Mouse (Mus musculus): ENCODE results near the gene Scamp2. TPM values are rescaled to one million over a fixed set of nuclear protein-coding genes. Genes with fewer than 3 reads are reported as not detected.
A peak's percentile ranks its signal among the peaks of the same experiment; 100 is the strongest.

Scamp2 gene
- 58.4 and 65.2 TPM in 2 replicates for polyA plus RNA-seq (2015; fragmentation: Nextera tagmentation; extraction: Ambion mirVana)

DNA sequence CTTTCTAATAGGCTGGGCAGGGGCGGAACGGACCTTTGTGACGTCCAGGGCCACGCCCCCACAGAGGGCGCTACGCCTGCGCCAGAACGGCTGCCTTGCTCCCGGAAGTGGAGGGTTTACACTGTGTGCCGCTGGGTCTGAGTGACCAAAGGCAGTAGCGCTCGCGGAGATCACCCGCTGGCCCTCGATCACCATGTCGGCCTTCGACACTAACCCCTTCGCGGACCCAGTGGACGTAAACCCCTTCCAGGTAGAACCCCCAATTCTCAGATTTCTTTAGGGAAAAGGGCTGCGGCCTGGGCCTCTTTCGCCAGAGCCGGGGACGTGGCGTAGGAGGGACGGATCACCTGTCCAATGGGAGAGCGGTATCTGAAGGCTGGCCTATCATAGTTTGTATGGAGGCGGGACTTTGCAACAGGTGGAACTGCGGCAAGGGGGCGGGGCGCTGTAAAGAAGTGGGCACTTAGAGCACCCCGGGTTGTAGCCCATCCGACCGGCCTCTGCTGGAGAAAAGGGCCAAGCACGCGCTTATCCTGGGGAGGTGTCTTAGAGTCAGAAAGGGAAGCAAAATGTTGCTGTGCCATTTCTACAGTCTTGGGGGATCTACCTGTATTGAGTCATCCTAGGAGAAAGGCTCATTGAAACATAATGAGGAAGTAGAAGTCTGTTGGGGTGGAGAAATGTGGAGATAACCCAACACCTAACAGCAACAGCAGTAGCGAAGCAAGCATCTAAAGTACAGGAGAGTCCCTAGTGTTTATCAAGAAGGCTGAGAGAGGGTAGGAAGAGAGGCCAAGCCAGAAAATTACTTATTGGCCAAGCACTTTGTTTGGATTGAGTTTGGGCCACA, at the start of gene Scamp2:
Gene Scamp2 (plus strand): TSS at position 83 of the 850 bp plus-strand sequence.
- DNase-seq (ENCODE audit: low spot score): peak; percentile 89

DNA sequence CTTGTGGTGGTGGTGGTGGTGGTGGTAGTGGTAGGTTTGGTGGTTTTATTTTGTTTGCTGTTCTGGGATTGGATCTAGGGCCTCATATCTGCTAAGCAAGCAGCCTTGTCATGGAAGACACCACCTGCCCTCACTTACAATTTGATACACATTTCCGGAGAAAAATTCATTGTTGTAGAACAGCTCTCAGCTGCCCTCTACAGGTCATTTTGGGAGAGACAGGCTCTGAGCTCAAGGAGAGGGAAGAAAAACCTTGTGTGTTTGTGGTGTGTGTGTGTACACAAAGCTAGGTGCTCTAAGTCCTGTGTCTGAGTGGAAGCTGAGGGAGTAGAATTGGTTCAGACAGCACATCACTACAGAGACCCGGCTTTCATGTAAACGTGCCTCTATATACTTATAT, 43.6 kb upstream of the Scamp2 start:
- DNase-seq (ENCODE audit: low spot score): peak; percentile 85

DNA sequence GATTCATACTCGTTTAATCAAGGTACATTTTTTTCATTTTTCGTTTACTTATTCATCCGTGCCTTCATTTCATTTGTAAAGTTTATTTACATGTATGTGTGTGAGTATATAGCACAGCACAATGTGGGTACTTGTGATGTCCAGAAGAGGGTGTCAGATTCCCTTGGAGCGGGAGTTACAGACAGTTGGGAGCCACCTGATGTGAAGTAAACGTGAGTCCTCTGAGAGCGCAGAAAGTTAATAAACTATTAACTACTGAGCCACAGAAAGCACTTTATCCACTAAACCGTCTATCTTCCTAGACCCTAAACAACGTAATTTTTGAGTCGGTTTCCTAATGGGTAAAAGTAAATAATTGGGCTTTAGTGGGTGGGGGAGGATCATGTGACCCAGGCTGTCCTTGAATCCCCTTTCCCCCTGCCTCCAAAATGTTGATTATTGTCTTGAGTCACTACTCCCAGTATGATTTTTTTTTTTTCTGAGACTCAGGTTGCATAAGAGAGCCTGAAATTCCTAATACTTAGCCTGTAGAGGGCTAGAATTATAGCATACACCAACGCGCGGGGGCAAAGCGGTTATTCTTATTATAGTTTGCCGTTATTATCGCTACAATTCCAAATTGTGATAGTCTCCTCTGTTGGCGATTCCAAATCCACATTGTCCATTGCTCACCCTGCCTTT, 40.2 kb upstream of the Scamp2 start:
- DNase-seq (ENCODE audit: low spot score): no peak

DNA sequence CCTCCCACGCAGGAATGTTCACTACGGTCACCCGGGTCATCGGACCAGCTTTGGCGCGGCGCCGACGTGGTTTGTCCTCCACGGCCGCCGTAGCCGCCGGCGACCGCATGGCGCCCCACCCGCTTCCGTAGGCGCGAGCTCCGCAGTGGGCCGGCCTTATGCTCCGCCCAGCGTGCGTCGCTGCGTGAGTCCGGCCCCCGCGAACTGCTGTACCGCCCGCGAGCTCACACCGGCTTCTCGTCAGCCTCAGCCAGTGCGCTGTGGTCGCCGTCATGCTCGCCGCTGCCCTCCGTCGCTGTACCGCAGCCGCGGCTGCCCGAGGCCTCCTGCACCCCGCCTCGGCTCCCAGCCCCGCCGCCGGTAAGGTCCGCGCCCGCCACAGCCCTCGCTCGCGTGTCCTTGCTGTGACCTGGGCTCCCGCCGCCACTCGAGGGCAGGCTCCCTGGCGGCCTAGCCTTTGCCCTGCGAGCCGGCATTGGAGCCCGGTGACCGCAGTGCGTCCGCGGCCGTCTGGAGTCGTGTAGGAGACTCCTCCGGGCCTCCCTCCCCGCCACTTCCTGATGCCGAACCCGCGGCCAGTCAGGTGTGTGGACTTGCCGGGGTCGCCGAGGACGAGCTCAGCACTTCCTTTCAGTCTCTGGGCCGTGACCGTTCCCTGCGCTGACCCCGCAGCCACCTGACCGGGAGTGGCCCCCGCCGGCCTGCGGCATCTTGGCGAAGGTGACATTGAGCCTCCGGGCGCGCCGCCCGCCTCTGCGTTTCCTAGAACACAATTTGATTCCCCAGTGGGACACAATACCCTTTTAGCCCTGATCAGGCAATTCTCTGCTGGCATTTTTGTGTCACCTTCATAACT, 39.5 kb upstream of the Scamp2 start, which contains the start of gene Cox5a:
Gene Cox5a (plus strand): TSS at position 219 of the 856 bp plus-strand sequence.
- DNase-seq (ENCODE audit: low spot score): peak; percentile 91

DNA sequence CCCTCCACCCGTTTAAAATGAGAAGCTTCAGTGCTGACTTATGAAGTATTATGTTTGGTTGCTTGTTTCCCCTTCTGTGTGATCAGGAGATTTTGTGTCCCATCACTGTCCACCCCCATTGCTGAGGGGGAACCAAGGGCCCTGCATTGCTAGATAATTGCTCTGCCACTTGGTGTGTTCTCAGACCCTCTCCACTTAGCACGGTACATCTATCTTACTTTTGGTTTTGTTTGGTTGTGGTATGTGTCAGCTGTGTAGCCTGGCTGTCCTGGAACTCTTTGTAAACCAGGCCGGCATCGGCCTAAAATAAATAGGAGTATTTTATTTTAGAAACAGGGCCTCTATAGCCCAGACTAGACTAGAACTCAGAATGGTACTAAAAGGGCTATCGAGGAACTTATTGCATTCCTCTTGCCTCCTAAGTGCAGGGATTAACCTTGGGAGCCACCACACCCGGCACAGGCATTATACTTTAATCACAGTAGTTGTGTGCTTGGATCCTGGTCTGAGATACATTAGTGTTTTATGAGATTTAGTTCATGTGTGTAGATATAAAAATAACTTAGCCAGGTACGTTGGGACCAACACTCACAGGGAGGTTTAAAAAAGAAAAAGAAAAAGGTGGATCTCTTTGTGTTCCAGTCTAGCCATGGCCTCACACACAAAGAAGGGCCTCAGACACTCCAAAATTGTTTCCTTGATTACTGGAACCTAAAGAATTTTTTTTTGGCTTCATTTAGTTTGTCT, 38.5 kb upstream of the Scamp2 start:
- DNase-seq (ENCODE audit: low spot score): no peak

DNA sequence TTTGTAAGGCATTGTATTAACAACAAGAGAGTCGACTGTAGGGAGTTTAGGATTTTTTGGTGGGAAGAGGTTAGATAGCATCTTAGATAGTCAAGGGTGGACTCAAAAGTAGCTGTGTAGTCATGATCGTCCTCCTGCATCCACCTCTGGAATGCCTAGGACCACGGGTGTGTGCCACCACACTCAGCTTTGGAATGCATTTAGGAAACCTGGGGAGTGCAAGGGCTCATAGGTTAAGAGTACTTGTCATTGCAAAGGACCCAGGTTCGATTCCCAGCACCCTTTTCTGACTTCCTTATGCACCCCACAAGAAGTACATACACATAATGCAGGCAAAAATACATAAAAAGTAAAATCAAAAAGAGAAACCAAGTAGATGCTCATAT, 37.9 kb upstream of the Scamp2 start:
- DNase-seq (ENCODE audit: low spot score): no peak

DNA sequence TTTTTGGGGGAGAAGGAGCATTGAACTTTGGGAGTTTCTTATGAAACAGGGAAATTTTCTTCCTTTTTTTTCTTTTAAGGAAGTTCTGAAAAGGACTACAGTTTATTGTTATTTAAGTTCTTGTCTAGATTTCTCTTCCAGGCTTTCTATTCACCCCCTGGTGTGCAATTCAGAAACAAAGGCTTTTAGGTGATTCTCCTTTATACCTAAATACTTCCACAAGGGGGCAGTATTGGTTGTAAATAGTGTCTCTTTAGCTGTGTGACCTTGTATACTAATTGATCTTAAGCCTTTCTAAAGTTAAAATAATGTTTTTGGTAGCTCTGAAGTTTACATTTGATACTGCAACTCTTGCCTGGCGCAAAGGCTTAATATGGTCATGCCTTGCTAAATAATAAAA, 37.0 kb upstream of the Scamp2 start:
- peak; percentile 81 for DNase-seq (ENCODE audit: low spot score)

DNA sequence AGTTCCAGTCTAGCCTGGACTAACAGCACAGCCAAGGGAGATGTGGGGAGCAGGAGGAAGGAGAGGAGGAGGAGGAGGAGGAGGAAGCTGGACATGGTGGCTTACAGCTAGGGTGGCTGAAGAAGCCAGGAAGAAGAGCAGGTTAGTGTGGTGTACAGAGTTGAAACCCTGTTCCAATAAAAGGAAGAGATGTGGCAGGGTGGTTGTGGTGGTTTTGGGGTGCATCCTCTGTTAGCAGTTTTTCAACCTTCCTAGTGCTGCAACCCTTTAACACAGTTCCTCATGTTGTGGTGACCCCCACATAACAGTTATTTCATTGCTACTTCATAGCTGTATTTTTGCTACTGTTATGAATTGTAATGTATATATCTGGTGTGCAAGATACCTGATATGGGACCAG, 36.3 kb upstream of the Scamp2 start:
- DNase-seq (ENCODE audit: low spot score): no peak

DNA sequence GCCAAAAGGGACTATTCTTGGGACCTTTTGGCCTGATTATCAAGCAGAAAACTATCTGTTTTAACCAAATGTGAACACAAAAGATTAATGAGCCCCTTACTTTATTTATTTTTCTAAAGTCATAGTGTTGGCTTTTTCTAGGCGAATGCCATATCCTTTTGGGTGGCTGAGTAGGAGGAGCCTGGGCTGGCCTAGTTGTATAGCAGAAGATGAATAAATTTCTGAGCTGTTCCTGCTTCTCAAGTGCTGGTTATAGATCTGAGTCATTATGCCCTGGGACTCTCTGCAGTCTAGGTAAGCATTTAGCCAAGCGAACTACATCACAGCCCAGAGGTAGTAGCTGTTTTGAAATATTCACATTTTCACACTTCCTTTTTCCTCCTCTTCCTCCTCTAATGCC, 35.2 kb upstream of the Scamp2 start:
- no peak for DNase-seq (ENCODE audit: low spot score)

DNA sequence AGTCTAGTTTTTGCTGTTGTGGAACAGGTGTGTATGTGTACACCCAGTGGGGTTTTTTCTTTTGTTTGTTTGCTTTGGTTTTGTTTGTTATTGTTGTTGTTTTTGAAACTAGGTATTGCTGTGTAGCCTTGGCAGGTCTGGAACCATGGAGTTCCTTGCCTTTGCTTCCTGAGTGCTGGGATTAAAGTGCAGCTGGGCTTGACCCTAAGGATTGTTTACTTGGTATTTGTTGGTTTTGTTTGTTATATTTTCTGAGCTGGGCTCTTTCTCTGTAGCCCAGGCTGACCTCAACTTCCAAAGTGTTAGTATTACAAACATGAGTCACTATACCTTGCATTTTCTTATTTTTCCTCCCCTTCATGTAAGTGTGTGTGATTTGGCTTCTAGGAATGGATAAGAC, 34.3 kb upstream of the Scamp2 start:
- no peak for DNase-seq (ENCODE audit: low spot score)

DNA sequence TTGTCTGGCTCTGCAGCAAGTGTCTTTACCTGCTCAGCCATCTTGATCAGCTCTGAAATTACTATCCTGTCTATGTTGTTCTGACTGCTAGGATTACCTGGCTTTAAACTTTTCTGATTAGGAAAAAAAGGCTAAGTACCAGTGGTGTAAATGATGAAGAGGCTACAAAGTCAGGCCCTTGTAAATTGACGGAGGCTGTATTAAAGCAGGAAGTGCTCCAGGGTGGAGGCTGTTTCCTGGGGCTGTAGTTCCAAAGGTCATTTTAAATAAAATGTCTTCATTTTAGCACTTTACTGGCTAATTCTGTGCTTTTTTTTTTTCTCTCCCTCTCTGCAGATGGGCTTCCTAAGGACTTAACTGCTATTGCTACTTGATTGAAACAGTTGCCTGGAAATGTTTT, 28.8 kb upstream of the Scamp2 start:
- DNase-seq (ENCODE audit: low spot score): no peak

DNA sequence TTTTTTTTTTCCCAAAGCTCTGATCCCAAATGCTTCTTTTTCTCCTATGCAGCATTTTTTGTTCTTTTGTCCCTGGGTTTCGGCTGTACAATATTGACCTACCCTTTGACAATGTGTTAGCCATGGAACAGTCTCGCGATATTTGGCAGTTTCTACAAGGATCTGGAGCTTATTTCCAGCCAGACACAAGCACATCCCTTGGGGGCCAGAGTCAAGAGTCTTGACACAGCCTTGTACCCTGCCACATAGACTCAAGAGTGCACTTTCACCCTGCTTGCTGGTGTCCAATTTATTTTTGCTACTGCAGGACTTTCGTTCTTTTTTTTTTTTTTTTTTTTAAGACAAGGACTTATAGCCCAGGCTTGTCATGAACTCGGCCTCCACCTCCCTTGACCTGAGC, 24.4 kb upstream of the Scamp2 start:
- DNase-seq (ENCODE audit: low spot score): no peak

DNA sequence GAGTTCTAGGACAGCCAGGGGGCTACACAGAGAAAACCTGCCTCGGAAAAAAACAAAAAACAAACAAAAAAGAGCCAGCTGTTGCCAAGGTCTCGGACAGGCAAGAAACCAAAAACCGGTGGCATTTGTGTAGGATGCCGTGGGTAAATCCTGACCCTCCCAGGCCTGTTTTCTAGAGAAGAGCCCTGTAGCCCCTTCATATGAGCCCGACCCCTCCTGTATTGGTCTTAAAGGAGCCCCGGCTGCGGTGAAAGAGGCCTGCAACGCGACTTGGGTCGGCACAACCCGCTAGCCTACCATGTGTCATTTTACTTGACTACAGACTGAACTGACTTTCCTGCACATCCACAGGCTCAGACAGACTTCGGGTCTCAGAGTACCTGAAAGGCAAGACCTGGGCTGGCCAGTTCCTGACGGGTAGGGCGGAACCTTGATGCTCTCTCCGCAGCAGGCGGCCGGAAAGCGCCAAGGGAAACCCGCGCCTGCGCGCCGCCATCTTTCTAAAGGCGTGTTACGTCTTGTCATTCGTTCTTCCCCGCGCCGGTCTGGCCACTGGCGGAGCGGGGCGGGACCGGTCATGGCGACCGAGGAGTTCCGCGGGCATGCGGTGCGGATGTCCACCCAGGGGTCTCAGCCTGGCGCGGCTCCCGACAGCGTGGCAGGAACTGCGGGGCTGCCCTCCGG, 23.6 kb upstream of the Scamp2 start, which contains the start of gene Fam219b:
Gene Fam219b (plus strand): TSS at position 485 of the 684 bp plus-strand sequence.
- DNase-seq (ENCODE audit: low spot score): peak; percentile 87

DNA sequence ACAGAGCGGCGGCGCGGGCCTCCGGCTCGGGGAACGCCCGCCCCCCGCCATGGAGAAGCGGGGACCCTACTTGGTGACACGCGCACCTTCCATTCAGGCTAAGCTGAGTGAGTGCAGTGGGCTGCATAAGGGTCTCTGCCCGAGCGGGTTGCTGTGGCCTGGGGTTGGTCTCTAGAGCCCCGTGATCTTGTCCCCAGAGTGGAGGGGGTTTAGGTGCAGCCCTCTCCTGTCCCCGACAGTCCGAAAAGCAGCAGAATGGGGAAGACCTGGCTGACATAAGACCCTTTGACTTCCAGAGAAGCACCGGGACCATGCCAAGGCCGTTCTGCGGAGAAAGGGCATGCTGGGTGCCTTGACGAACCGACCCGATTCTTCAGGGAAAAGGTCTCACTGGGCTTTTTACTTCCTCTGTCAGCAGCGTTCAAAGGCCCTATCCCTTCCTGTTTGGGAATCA, 23.0 kb upstream of the Scamp2 start:
- DNase-seq (ENCODE audit: low spot score): no peak

DNA sequence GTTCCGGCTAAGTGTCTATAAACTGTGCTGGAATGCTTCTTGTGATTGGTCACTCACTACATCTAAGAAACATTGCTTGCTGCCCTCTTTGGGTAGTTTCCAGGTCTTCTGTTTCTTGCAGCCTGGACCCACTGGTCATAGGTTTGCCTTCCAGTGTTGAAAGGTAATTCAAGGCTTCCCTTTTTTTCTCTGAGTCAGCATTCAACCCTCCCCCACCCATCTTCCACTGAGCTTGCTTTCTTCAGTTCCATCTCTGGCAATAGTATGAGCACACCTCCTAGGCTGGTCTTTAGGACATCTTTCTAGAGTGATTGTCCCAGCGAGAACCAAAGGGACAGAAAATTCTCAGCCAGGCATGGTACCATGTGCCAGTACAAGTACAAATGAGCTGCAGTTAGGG, 21.2 kb upstream of the Scamp2 start:
- no peak for DNase-seq (ENCODE audit: low spot score)

DNA sequence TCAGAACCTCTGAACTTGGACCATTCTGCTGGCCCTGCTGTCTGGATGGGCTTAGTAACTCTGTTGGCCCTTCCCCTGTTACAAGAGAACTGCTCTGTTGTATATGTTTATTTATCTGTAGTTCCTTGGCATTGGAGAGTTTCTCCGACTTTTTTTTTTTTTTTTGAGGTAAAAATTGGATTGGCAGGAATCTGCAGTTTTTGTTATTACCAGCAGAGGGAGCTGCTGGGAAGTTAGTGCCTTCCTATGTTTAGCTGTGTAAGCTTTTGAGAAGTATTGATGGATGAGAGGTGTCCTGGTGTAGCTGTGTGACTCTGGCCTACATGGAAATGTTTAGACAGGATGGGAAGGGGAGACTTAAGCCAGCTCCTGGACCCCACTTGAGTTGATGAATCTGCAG, 19.4 kb upstream of the Scamp2 start:
- DNase-seq (ENCODE audit: low spot score): peak; percentile 52

DNA sequence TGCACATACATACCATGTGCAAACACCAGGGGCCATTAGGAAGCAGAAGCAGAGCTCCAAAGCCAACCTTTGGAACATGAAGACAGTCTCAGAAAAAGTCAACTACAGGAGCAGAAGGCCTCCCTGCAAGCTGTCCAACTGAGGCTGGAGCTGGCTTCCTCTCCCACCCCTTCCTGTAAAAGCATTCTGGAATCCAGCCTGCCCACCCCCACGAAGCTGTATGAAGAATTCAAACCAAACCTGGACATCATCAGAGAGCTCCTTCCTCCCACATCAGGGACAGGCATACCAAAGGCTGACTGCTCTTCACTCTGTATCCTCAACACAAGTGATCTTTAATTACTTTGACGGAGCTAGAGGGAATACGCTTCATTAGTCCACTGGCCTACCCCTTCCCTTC, 16.8 kb upstream of the Scamp2 start:
- no peak for DNase-seq (ENCODE audit: low spot score)

DNA sequence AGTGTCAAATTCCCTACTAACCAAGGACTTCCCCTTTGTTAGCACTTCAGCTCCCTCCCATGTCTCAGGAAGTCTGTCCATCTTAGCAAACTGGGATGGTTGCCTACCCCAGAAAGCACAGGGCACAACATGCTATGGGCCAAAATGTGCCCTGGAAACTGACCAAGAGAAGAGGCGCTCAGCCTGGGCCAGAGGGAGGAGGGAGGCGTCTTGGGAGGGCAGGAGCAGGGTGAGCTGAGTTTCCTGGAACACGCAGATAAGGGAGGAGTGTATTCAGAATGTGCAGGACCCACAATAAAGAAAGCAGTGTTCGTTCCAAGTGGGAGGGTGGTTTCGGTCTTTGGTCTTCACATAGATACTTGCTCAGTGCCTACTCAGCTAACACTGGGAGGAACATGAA, 13.5 kb upstream of the Scamp2 start:
- DNase-seq (ENCODE audit: low spot score): no peak

DNA sequence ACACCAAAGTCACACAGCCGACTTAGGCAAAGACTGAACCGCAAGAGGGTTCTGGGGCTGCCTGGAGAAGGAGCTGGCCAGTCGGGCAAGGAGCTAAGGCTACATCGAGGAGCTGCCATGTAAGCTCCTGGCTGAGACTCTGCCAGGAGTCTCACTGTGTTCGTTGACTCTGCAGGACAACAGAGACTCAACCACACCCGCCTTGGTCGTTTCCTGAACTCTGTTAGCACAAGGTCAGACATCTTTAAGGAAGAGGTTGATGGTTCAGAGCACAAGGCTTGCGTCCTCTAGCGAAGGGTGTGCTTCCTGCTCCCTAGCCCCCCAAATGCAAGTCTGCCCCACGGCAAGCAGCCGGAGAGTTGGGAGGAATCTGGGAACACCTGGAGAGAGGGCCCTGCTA, 12.9 kb upstream of the Scamp2 start:
- no peak for DNase-seq (ENCODE audit: low spot score)

DNA sequence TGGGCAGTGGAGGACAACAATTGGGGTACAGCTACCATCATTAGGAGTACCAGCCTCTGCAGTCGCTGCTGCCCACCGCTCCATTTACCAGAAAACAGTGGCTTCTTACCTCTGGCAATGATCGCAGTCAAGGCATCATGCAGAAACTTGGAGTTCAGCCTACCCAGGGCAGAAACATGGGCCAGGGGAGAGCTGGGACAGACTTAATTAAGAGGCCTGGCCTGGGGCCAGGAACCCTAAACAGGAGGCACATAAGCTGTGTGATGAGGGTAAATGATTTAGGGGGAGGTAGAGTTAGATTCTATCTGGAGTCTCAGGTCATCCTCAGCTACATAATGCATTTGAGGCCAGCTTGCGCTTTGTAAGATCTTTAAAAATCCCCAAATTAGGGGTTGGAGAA, 11.6 kb upstream of the Scamp2 start:
- DNase-seq (ENCODE audit: low spot score): no peak

Measured in thymus, postnatal 0 days (tissue).